Mouse (Mus musculus) lung, postnatal 0 days (tissue): ENCODE results near the gene Paics. TPM values are rescaled to one million over a fixed set of nuclear protein-coding genes. Genes with fewer than 3 reads are reported as not detected.
A peak's percentile ranks its signal among the peaks of the same experiment; 100 is the strongest.

Source experiments
- ATAC-seq: fragments of 200-750 bp; cut with Nextera tagmentation; 2 replicates; pipeline ENCODE4 v1.8.0; 2017; ENCODE audit warnings: moderate library complexity
- DNase-seq: peaks from one replicate; pipeline ENCODE4 v3.0.0-alpha.2; 2016; ENCODE audit warnings: low spot score
- H3K27ac ChIP-seq: fragments of 300-500 bp; sonication (generic); 2 replicates; pipeline ENCODE4 v1.5.1; 2014; ENCODE audit warnings: antibody characterized with exemption, mild to moderate bottlenecking, low read length, mixed read lengths
- H3K27me3 ChIP-seq: fragments of 300-500 bp; sonication (generic); replicated peaks from 2 replicates; pipeline ENCODE4 v1.6.1; 2014; ENCODE audit warnings: low read length, mixed read lengths; ENCODE audit not compliant: insufficient read depth
- H3K36me3 ChIP-seq: fragments of 300-500 bp; sonication (generic); 2 replicates; pipeline ENCODE4 v1.6.1; 2014; ENCODE audit warnings: low read length, mixed read lengths; ENCODE audit not compliant: insufficient read depth
- H3K4me1 ChIP-seq: fragments of 300-500 bp; sonication (generic); 2 replicates; pipeline ENCODE4 v1.6.1; 2014; ENCODE audit warnings: antibody characterized with exemption, low read depth, low read length, mixed read lengths; ENCODE audit not compliant: insufficient read depth
- H3K4me2 ChIP-seq: fragments of 300-500 bp; sonication (generic); replicated peaks from 2 replicates; pipeline ENCODE4 v1.6.1; 2014; ENCODE audit warnings: low read depth, mild to moderate bottlenecking, low read length, moderate library complexity, mixed read lengths
- H3K4me3 ChIP-seq: fragments of 300-500 bp; sonication (generic); 2 replicates; pipeline ENCODE4 v1.5.1; 2014; ENCODE audit warnings: low read depth, low read length
- H3K9ac ChIP-seq: fragments of 300-500 bp; sonication (generic); replicated peaks from 2 replicates; pipeline ENCODE4 v1.6.1; 2014; ENCODE audit warnings: low read depth, mild to moderate bottlenecking
- H3K9me3 ChIP-seq: fragments of 300-500 bp; sonication (generic); 2 replicates; pipeline ENCODE4 v1.6.1; 2016; ENCODE audit warnings: low read length, mixed read lengths
- CTCF ChIP-seq: IDR thresholded peaks from 2 replicates; pipeline ENCODE4 v1.5.1; 2016; ENCODE audit warnings: antibody characterized with exemption, mild to moderate bottlenecking
- EP300 ChIP-seq: IDR thresholded peaks from 2 replicates; pipeline ENCODE4 v1.6.1; 2016; ENCODE audit warnings: antibody characterized with exemption, mild to moderate bottlenecking, control low read depth
- WGBS: fragments of 180-500 bp; shearing (Covaris S2); extraction: QIAGEN DNeasy Blood & Tissue Kit; methylation state at CpG from one replicate; pipeline ENCODE4 v1.1.7; 2014; 5-methylcytosine and 5-hydroxymethylcytosine counted together
- polyA plus RNA-seq: library from polyadenylated mRNA; unstranded; fragments of >200 nt; fragmentation: Nextera tagmentation; extraction: Ambion mirVana; gene quantifications from 2 replicates; pipeline ENCODE4 v1.2.1, GENCODE M21; 2015

The Paics gene
- polyA plus RNA-seq, 1 experiment from 2014 or later = 167 TPM

- 53% methylated on average over 3 of the region's 3 CpGs for WGBS
- Histone ChIP-seq H3K4me3 (no peak overlapping the region), H3K27ac (no peak overlapping the region), H3K9me3 (no peaks in the 10 kb centered on the region), H3K9ac (no peak overlapping the region), H3K4me1 (peaks cover 3% of the 10 kb centered on the region; the same call in 1 of the 2 replicates), H3K36me3 (no peaks in the 10 kb centered on the region), H3K4me2 (no peak overlapping the region), H3K27me3 (no peaks in the 10 kb centered on the region)
- TF ChIP-seq EP300 (no peak), CTCF (no peak)
- ATAC-seq (no peak), DNase-seq (peak; percentile 35)
Measured at GRCm38 (mm10) chr5:77013171-77013570, 62.1 kb downstream of the Paics start.

- 17% methylated on average over 56 of the region's 57 CpGs for WGBS
Measured at GRCm38 (mm10) chr5:77015544-77016482, 64.7 kb downstream of the Paics start, which contains the start of gene Thegl. Thegl (plus strand) TSS chr5:77016023.

More at GRCm38 (mm10) chr5:77015544-77016482, 64.7 kb downstream of the Paics start, which contains the start of gene Thegl:
- ATAC-seq = peak; percentile 99
- H3K36me3 ChIP-seq = no peaks in the 10 kb centered on the region
- TF ChIP-seq EP300 (no peak), CTCF (no peak)
- H3K4me1 ChIP-seq = peaks cover 3% of the 10 kb centered on the region; the same call in 1 of the 2 replicates
- H3K27ac ChIP-seq = no peak within 1 kb of the TSS
- H3K9me3 ChIP-seq = no peaks in the 10 kb centered on the region
- 0 out of 2 replicates have a peak within 1 kb of the TSS, but pooled peaks have one; percentile 16 for H3K9ac ChIP-seq
- peak within 1 kb of the TSS; percentile 65 for H3K4me2 ChIP-seq
- H3K4me3 ChIP-seq = peak within 1 kb of the TSS; percentile 39
- peak; percentile 93 for DNase-seq
- no peaks in the 10 kb centered on the region for H3K27me3 ChIP-seq

Other genes starting within 250 kb of the Paics start
- 7.2 and 8.0 TPM in 2 replicates for gene Aasdh, start 45.8 kb upstream of the Paics start, polyA plus RNA-seq
- 12.5 and 14.0 TPM in 2 replicates for gene Ppat, start 271 bp downstream of the Paics start, polyA plus RNA-seq
- gene Srp72, start 23.4 kb downstream of the Paics start, polyA plus RNA-seq = 49.5 and 53.4 TPM in 2 replicates
- not detected in 2 replicates for gene Arl9, start 52.7 kb downstream of the Paics start, polyA plus RNA-seq
- 0.80 and 1.2 TPM in 2 replicates for gene Thegl, start 64.7 kb downstream of the Paics start, polyA plus RNA-seq
- gene Hopx, start 163.8 kb downstream of the Paics start, polyA plus RNA-seq = 49.0 and 49.5 TPM in 2 replicates